Mouse (Mus musculus): Measurements from ENCODE around the gene Klhl8. TPM values are rescaled to one million over a fixed set of nuclear protein-coding genes. Genes with fewer than 3 reads are reported as not detected.
A peak's percentile ranks its signal among the peaks of the same experiment; 100 is the strongest.
"Not testable (repeated sequence)": the region's sequence is repeated elsewhere in the genome, so short reads cannot be mapped to it uniquely, and the experiment has no call there.

Klhl8 gene
- polyA plus RNA-seq, 1 experiment from 2014 or later: 45.4 TPM

GRCm38 (mm10) chr5:103936906-103937589 is 26.0 kb upstream of the Klhl8 start:
- H3K27ac ChIP-seq: 0 out of 2 replicates have a peak overlapping the region, but pooled peaks have one; percentile 5
- no peaks in the 10 kb centered on the region for H3K36me3 ChIP-seq (replicated peaks; ENCODE audit: control insufficient read depth, insufficient read depth)
- H3K27me3 ChIP-seq (ENCODE audit: control insufficient read depth, insufficient read depth, low read length): peaks cover 13% of the 10 kb centered on the region
- H3K4me2 ChIP-seq (replicated peaks): no peak overlapping the region
- DNase-seq (ENCODE audit: low spot score) (peak; percentile 47), ATAC-seq (ENCODE audit: low FRiP score) (peak; percentile 68)
- peaks cover 11% of the 10 kb centered on the region for H3K4me1 ChIP-seq (replicated peaks; ENCODE audit: control insufficient read depth, insufficient read depth, low read length)
- H3K9me3 ChIP-seq (ENCODE audit: control insufficient read depth, low read length): no peaks in the 10 kb centered on the region
- no peak overlapping the region for H3K9ac ChIP-seq
- 27% methylated on average over 14 of the region's 14 CpGs for WGBS
- no peak overlapping the region for H3K4me3 ChIP-seq (replicated peaks; ENCODE audit: low read length)

GRCm38 (mm10) chr5:103931924-103932323 is 20.9 kb upstream of the Klhl8 start:
- not testable (repeated sequence) for H3K27me3 ChIP-seq (ENCODE audit: control insufficient read depth, insufficient read depth, low read length); H3K36me3 ChIP-seq (replicated peaks; ENCODE audit: control insufficient read depth, insufficient read depth); H3K4me1 ChIP-seq (replicated peaks; ENCODE audit: control insufficient read depth, insufficient read depth, low read length); H3K4me2 ChIP-seq (replicated peaks); H3K27ac ChIP-seq; ATAC-seq (ENCODE audit: low FRiP score); H3K9me3 ChIP-seq (ENCODE audit: control insufficient read depth, low read length); H3K4me3 ChIP-seq (replicated peaks; ENCODE audit: low read length); DNase-seq (ENCODE audit: low spot score); H3K9ac ChIP-seq

- no peaks in the 10 kb centered on the region for H3K36me3 ChIP-seq (replicated peaks; ENCODE audit: control insufficient read depth, insufficient read depth)
- no peak for DNase-seq (ENCODE audit: low spot score)
- H3K4me3 ChIP-seq (replicated peaks; ENCODE audit: low read length): no peak overlapping the region
- H3K9ac ChIP-seq: no peak overlapping the region
- H3K4me2 ChIP-seq (replicated peaks): no peak overlapping the region
- WGBS: 36% methylated on average over 5 of the region's 5 CpGs
- H3K27me3 ChIP-seq (ENCODE audit: control insufficient read depth, insufficient read depth, low read length): no peaks in the 10 kb centered on the region
- H3K9me3 ChIP-seq (ENCODE audit: control insufficient read depth, low read length): no peaks in the 10 kb centered on the region
- no peak overlapping the region for H3K27ac ChIP-seq
- no peak for ATAC-seq (ENCODE audit: low FRiP score)
- no peaks in the 10 kb centered on the region for H3K4me1 ChIP-seq (replicated peaks; ENCODE audit: control insufficient read depth, insufficient read depth, low read length)
Observed at GRCm38 (mm10) chr5:103930511-103930910, 19.5 kb upstream of the Klhl8 start.

DNA sequence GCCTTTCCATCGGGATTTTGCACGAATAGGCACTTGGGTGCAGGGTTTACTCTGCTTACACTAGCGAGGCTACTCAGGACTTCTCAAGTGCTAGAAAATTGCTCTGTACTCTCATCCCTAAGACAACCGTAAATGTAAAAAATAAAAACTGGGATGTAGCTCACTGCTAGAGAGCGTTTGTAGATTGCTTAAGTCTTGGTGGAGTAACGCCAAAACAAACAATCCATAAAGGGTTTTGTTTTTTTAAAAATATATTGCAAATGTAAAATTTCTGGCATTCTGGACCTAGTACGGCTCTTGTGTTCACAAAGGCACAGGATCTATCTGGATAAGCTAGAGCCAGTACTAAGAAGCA is 17.1 kb upstream of the Klhl8 start:
- WGBS: 92% methylated on average over 7 of the region's 7 CpGs
- H3K4me2 ChIP-seq (replicated peaks): no peak overlapping the region
- DNase-seq (ENCODE audit: low spot score): no peak
- no peak for ATAC-seq (ENCODE audit: low FRiP score)
- no peak overlapping the region for H3K27ac ChIP-seq
- H3K4me1 ChIP-seq (replicated peaks; ENCODE audit: control insufficient read depth, insufficient read depth, low read length): no peaks in the 10 kb centered on the region
- no peaks in the 10 kb centered on the region for H3K27me3 ChIP-seq (ENCODE audit: control insufficient read depth, insufficient read depth, low read length)
- H3K36me3 ChIP-seq (replicated peaks; ENCODE audit: control insufficient read depth, insufficient read depth): no peaks in the 10 kb centered on the region
- H3K4me3 ChIP-seq (replicated peaks; ENCODE audit: low read length): no peak overlapping the region
- H3K9me3 ChIP-seq (ENCODE audit: control insufficient read depth, low read length): no peaks in the 10 kb centered on the region
- no peak overlapping the region for H3K9ac ChIP-seq

- Histone ChIP-seq H3K4me3 (replicated peaks; ENCODE audit: low read length) (no peak overlapping the region), H3K4me2 (replicated peaks) (peak overlapping the region; percentile 26; the same call in 1 of the 2 replicates), H3K27ac (no peak overlapping the region), H3K4me1 (replicated peaks; ENCODE audit: control insufficient read depth, insufficient read depth, low read length) (no peaks in the 10 kb centered on the region), H3K9me3 (ENCODE audit: control insufficient read depth, low read length) (no peaks in the 10 kb centered on the region), H3K9ac (no peak overlapping the region), H3K36me3 (replicated peaks; ENCODE audit: control insufficient read depth, insufficient read depth) (no peaks in the 10 kb centered on the region), H3K27me3 (ENCODE audit: control insufficient read depth, insufficient read depth, low read length) (no peaks in the 10 kb centered on the region)
- DNase-seq (ENCODE audit: low spot score) (peak; percentile 96), ATAC-seq (ENCODE audit: low FRiP score) (peak; percentile 59; the same call in 1 of the 2 replicates)
- WGBS: 28% methylated on average over 27 of the region's 27 CpGs
Observed at GRCm38 (mm10) chr5:103927429-103928195, 16.6 kb upstream of the Klhl8 start.

GRCm38 (mm10) chr5:103926398-103926797 is 15.3 kb upstream of the Klhl8 start:
- H3K9me3 ChIP-seq (ENCODE audit: control insufficient read depth, low read length): no peaks in the 10 kb centered on the region
- H3K4me1 ChIP-seq (replicated peaks; ENCODE audit: control insufficient read depth, insufficient read depth, low read length): no peaks in the 10 kb centered on the region
- no peaks in the 10 kb centered on the region for H3K27me3 ChIP-seq (ENCODE audit: control insufficient read depth, insufficient read depth, low read length)
- no peak for ATAC-seq (ENCODE audit: low FRiP score)
- no peak overlapping the region for H3K9ac ChIP-seq
- WGBS: 75% methylated on average over 12 of the region's 12 CpGs
- no peak overlapping the region for H3K4me2 ChIP-seq (replicated peaks)
- H3K36me3 ChIP-seq (replicated peaks; ENCODE audit: control insufficient read depth, insufficient read depth): no peaks in the 10 kb centered on the region
- no peak for DNase-seq (ENCODE audit: low spot score)
- H3K27ac ChIP-seq: no peak overlapping the region
- no peak overlapping the region for H3K4me3 ChIP-seq (replicated peaks; ENCODE audit: low read length)

- Histone ChIP-seq H3K27me3 (ENCODE audit: control insufficient read depth, insufficient read depth, low read length) (no peaks in the 10 kb centered on the region), H3K4me2 (replicated peaks) (no peak overlapping the region), H3K4me1 (replicated peaks; ENCODE audit: control insufficient read depth, insufficient read depth, low read length) (no peaks in the 10 kb centered on the region), H3K9ac (no peak overlapping the region), H3K9me3 (ENCODE audit: control insufficient read depth, low read length) (no peaks in the 10 kb centered on the region), H3K36me3 (replicated peaks; ENCODE audit: control insufficient read depth, insufficient read depth) (no peaks in the 10 kb centered on the region), H3K4me3 (replicated peaks; ENCODE audit: low read length) (no peak overlapping the region), H3K27ac (no peak overlapping the region)
- no peak for ATAC-seq (ENCODE audit: low FRiP score)
- WGBS: 91% methylated on average over 2 of the region's 2 CpGs
- DNase-seq (ENCODE audit: low spot score): no peak
Observed at GRCm38 (mm10) chr5:103923755-103924154, 12.7 kb upstream of the Klhl8 start.

DNA sequence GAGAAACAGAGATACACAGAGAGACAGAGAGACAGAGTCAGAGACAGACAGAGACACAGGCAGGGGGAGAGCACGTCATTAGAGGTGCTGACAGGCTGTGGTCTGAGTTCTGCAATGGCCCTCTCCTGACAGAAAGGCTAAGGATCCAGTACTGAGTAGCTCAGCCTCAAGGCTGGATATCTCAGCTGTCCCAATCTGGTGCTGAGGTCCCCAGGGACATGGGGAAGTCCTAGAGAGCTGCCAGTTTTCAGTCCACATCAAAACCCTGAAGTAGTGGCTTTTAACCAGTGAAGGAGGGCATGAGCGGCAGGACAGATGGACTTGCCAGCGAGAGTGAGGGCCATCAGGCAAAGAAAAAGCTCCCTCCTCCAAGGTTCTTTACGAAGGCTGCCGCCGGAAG is 12.0 kb upstream of the Klhl8 start:
- WGBS: 77% methylated on average over 6 of the region's 6 CpGs
- no peak for DNase-seq (ENCODE audit: low spot score)
- Histone ChIP-seq H3K4me3 (replicated peaks; ENCODE audit: low read length) (no peak overlapping the region), H3K4me1 (replicated peaks; ENCODE audit: control insufficient read depth, insufficient read depth, low read length) (no peaks in the 10 kb centered on the region), H3K36me3 (replicated peaks; ENCODE audit: control insufficient read depth, insufficient read depth) (no peaks in the 10 kb centered on the region), H3K27me3 (ENCODE audit: control insufficient read depth, insufficient read depth, low read length) (no peaks in the 10 kb centered on the region), H3K27ac (no peak overlapping the region), H3K4me2 (replicated peaks) (no peak overlapping the region), H3K9me3 (ENCODE audit: control insufficient read depth, low read length) (no peaks in the 10 kb centered on the region), H3K9ac (no peak overlapping the region)
- ATAC-seq (ENCODE audit: low FRiP score): no peak

DNA sequence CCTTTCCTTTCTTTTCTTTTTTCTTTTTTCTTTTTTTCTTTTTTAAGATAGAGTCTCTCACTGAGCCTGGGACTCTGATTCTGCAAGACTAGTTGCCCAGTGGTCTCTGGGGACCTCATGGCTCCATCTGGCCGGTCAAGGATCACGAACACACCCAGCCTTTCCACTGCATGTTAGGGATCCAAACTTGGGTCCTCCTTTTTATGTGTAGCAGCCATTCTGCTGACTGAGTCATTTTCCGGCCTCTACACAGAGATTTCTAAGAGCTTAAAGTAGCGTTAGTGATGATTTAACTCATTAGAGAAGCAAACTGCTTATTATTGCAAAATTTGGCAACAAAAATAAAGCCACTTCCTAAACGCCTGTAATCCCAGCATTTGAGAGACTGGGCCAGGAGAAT is 11.4 kb upstream of the Klhl8 start:
- ATAC-seq (ENCODE audit: low FRiP score) (no peak), DNase-seq (ENCODE audit: low spot score) (no peak)
- H3K27me3 ChIP-seq (ENCODE audit: control insufficient read depth, insufficient read depth, low read length): no peaks in the 10 kb centered on the region
- no peaks in the 10 kb centered on the region for H3K4me1 ChIP-seq (replicated peaks; ENCODE audit: control insufficient read depth, insufficient read depth, low read length)
- H3K4me2 ChIP-seq (replicated peaks): no peak overlapping the region
- 77% methylated on average over 5 of the region's 5 CpGs for WGBS
- H3K4me3 ChIP-seq (replicated peaks; ENCODE audit: low read length): no peak overlapping the region
- H3K36me3 ChIP-seq (replicated peaks; ENCODE audit: control insufficient read depth, insufficient read depth): no peaks in the 10 kb centered on the region
- no peak overlapping the region for H3K9ac ChIP-seq
- no peaks in the 10 kb centered on the region for H3K9me3 ChIP-seq (ENCODE audit: control insufficient read depth, low read length)
- no peak overlapping the region for H3K27ac ChIP-seq
